Mouse (Mus musculus): ENCODE results near the gene Tnpo1. TPM values are rescaled to one million over a fixed set of nuclear protein-coding genes. Genes with fewer than 3 reads are reported as not detected.
A peak's percentile ranks its signal among the peaks of the same experiment; 100 is the strongest.

Tnpo1 gene
- polyA plus RNA-seq, 1 experiment from 2014 or later = 67.6 TPM

DNA sequence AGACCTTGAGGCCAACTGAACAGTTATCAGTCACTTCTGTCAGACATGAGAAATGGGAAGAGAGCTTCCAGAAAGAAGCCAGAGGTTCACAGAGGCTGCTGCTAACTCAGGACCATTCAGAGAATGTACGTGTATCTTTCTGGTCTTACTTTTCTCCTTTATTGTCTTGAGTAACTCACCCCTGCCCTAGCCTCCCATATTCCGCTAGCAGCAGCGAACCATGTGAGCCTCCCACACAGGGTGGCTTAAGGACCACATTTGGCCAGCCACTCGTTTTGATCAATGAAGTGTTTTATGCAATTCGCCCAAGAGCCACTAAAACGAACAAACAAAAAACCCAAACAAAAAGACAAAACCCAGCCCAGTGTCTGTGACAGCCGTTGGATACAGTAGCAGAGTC lies 25.8 kb upstream of the Tnpo1 start:
- no peaks in the 10 kb centered on the region for H3K27me3 ChIP-seq (replicated peaks)
- H3K4me1 ChIP-seq (replicated peaks) = peaks cover 4% of the 10 kb centered on the region; the same call in 1 of the 2 replicates
- H3K4me2 ChIP-seq (replicated peaks) = no peak overlapping the region
- H3K36me3 ChIP-seq = no peaks in the 10 kb centered on the region
- H3K27ac ChIP-seq = no peak overlapping the region
- no peak overlapping the region for H3K4me3 ChIP-seq (replicated peaks)
- 70% methylated on average over 7 of the region's 7 CpGs for WGBS
- H3K9ac ChIP-seq = no peak overlapping the region
- H3K9me3 ChIP-seq = no peaks in the 10 kb centered on the region
- no peak for ATAC-seq

- 33% methylated on average over 4 of the region's 4 CpGs for WGBS
- Histone ChIP-seq H3K36me3 (no peaks in the 10 kb centered on the region), H3K9me3 (no peaks in the 10 kb centered on the region)
Measured at GRCm38 (mm10) chr13:98948146-98948545, 22.0 kb upstream of the Tnpo1 start.

GRCm38 (mm10) chr13:98946434-98946833 lies 20.2 kb upstream of the Tnpo1 start:
- Histone ChIP-seq H3K4me3 (replicated peaks) (no peak overlapping the region), H3K9ac (no peak overlapping the region), H3K27me3 (replicated peaks) (no peaks in the 10 kb centered on the region), H3K4me1 (replicated peaks) (peaks cover 3% of the 10 kb centered on the region; the same call in 1 of the 2 replicates), H3K9me3 (no peaks in the 10 kb centered on the region), H3K4me2 (replicated peaks) (no peak overlapping the region), H3K36me3 (no peaks in the 10 kb centered on the region), H3K27ac (no peak overlapping the region)
- ATAC-seq = no peak
- 67% methylated on average over 7 of the region's 7 CpGs for WGBS

More at GRCm38 (mm10) chr13:98948146-98948545, 22.0 kb upstream of the Tnpo1 start:
- Histone ChIP-seq H3K9ac (no peak overlapping the region), H3K4me1 (replicated peaks) (no peaks in the 10 kb centered on the region), H3K4me3 (replicated peaks) (no peak overlapping the region), H3K27me3 (replicated peaks) (no peaks in the 10 kb centered on the region), H3K4me2 (replicated peaks) (no peak overlapping the region), H3K27ac (no peak overlapping the region)
- ATAC-seq = no peak

DNA sequence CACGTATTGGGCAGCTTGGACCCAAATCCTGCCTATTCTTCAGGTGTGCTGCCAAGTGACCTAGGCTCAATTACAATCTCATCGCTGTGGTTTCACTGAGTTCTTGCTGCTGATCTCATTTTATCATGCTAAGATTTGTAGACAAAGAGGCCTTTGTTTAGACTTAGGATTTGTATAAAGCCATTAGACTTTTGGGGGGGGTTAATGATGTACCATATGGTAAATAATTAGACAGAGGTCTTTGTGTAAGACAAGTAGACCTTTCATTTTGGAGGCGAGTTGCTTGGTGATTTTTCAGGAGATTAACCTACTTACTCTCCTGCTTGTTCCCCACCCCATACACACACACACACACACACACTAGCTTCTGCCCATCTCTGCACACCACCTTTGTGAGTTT lies 19.7 kb upstream of the Tnpo1 start:
- Histone ChIP-seq H3K36me3 (no peaks in the 10 kb centered on the region), H3K27me3 (replicated peaks) (no peaks in the 10 kb centered on the region), H3K9ac (no peak overlapping the region), H3K27ac (no peak overlapping the region), H3K4me1 (replicated peaks) (peaks cover 3% of the 10 kb centered on the region; the same call in 1 of the 2 replicates), H3K4me3 (replicated peaks) (no peak overlapping the region), H3K9me3 (no peaks in the 10 kb centered on the region), H3K4me2 (replicated peaks) (no peak overlapping the region)
- no peak for ATAC-seq
- WGBS = 38% methylated on average over 3 of the region's 3 CpGs

- Histone ChIP-seq H3K36me3 (no peaks in the 10 kb centered on the region), H3K27ac (no peak overlapping the region), H3K4me3 (replicated peaks) (no peak overlapping the region), H3K4me1 (replicated peaks) (peaks cover 3% of the 10 kb centered on the region; the same call in 1 of the 2 replicates), H3K9me3 (no peaks in the 10 kb centered on the region), H3K27me3 (replicated peaks) (no peaks in the 10 kb centered on the region), H3K4me2 (replicated peaks) (no peak overlapping the region), H3K9ac (no peak overlapping the region)
- no peak for ATAC-seq
- 80% methylated on average over 4 of the region's 4 CpGs for WGBS
Measured at GRCm38 (mm10) chr13:98945381-98945780, 19.2 kb upstream of the Tnpo1 start.

- peak overlapping the region; percentile 39 for H3K4me2 ChIP-seq (replicated peaks)
- H3K9me3 ChIP-seq = no peaks in the 10 kb centered on the region
- H3K27me3 ChIP-seq (replicated peaks) = no peaks in the 10 kb centered on the region
- 31% methylated on average over 7 of the region's 7 CpGs for WGBS
- H3K27ac ChIP-seq = no peak overlapping the region
- 0 out of 2 replicates have a peak overlapping the region, but pooled peaks have one; percentile 16 for H3K4me3 ChIP-seq (replicated peaks)
- H3K36me3 ChIP-seq = no peaks in the 10 kb centered on the region
- H3K4me1 ChIP-seq (replicated peaks) = peaks cover 3% of the 10 kb centered on the region; the same call in 1 of the 2 replicates
- H3K9ac ChIP-seq = no peak overlapping the region
- 0 out of 2 replicates have a peak, but pooled peaks have one; percentile 45 for ATAC-seq
Measured at GRCm38 (mm10) chr13:98944620-98945081, 18.5 kb upstream of the Tnpo1 start.

GRCm38 (mm10) chr13:98942360-98942759 lies 16.2 kb upstream of the Tnpo1 start:
- peak; percentile 63 for ATAC-seq
- Histone ChIP-seq H3K27me3 (replicated peaks) (no peaks in the 10 kb centered on the region), H3K9me3 (no peaks in the 10 kb centered on the region), H3K9ac (no peak overlapping the region), H3K36me3 (no peaks in the 10 kb centered on the region), H3K27ac (peak overlapping the region; percentile 70), H3K4me3 (replicated peaks) (no peak overlapping the region), H3K4me1 (replicated peaks) (peaks cover 3% of the 10 kb centered on the region; the same call in 1 of the 2 replicates), H3K4me2 (replicated peaks) (peak overlapping the region; percentile 26; the same call in 1 of the 2 replicates)
- 31% methylated on average over 6 of the region's 6 CpGs for WGBS

GRCm38 (mm10) chr13:98941829-98942343 lies 15.7 kb upstream of the Tnpo1 start:
- peak overlapping the region; percentile 33; the same call in 1 of the 2 replicates for H3K4me2 ChIP-seq (replicated peaks)
- H3K27ac ChIP-seq = peak overlapping the region; percentile 81
- H3K4me1 ChIP-seq (replicated peaks) = peaks cover 3% of the 10 kb centered on the region; the same call in 1 of the 2 replicates
- H3K9me3 ChIP-seq = no peaks in the 10 kb centered on the region
- no peaks in the 10 kb centered on the region for H3K36me3 ChIP-seq
- WGBS = 56% methylated on average over 7 of the region's 7 CpGs
- no peak overlapping the region for H3K4me3 ChIP-seq (replicated peaks)
- peak; percentile 94 for ATAC-seq
- H3K27me3 ChIP-seq (replicated peaks) = no peaks in the 10 kb centered on the region
- H3K9ac ChIP-seq = no peak overlapping the region

GRCm38 (mm10) chr13:98937108-98937507 lies 10.9 kb upstream of the Tnpo1 start:
- H3K9ac ChIP-seq = no peak overlapping the region
- ATAC-seq = no peak

DNA sequence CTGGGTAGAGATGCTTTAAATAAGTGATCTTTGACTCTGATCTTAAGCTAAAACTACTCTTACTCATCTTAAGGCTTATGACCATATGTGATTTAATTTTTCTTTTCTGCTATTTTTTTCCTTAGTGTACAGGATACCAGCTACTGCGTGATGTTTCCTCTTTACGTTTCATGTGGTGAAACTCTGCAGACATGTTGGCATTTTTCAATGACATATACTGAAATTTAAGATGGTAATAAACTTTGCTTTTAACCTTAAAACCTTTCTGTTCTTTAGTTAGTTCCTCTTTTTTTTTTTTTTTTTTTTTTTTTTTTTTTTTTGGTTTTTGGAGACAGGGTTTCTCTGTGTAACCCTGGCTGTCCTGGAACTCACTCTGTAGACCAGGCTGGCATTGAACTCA lies 2.7 kb upstream of the Tnpo1 start:
- no peak for ATAC-seq
- WGBS = 88% methylated on average over 2 of the region's 2 CpGs
- no peak overlapping the region for H3K4me3 ChIP-seq (replicated peaks)

More at GRCm38 (mm10) chr13:98937108-98937507, 10.9 kb upstream of the Tnpo1 start:
- no peaks in the 10 kb centered on the region for H3K27me3 ChIP-seq (replicated peaks)
- H3K4me1 ChIP-seq (replicated peaks) = no peaks in the 10 kb centered on the region; the same call in 1 of the 2 replicates
- no peak overlapping the region for H3K4me2 ChIP-seq (replicated peaks)
- no peak overlapping the region for H3K27ac ChIP-seq
- WGBS = 70% methylated on average over 6 of the region's 6 CpGs
- H3K4me3 ChIP-seq (replicated peaks) = no peak overlapping the region
- H3K9me3 ChIP-seq = no peaks in the 10 kb centered on the region
- no peaks in the 10 kb centered on the region for H3K36me3 ChIP-seq

GRCm38 (mm10) chr13:98926958-98927242 lies 716 bp upstream of the Tnpo1 start:
- no peak overlapping the region for H3K9ac ChIP-seq
- H3K4me2 ChIP-seq (replicated peaks) = peak overlapping the region; percentile 84
- peak overlapping the region; percentile 54; the same call in 1 of the 2 replicates for H3K27ac ChIP-seq
- no peaks in the 10 kb centered on the region for H3K27me3 ChIP-seq (replicated peaks)
- peaks cover 9% of the 10 kb centered on the region; the same call in 1 of the 2 replicates for H3K4me1 ChIP-seq (replicated peaks)
- H3K9me3 ChIP-seq = no peaks in the 10 kb centered on the region
- H3K4me3 ChIP-seq (replicated peaks) = peak overlapping the region; percentile 99
- no peak for ATAC-seq
- 0 out of 2 replicates have a peak, but pooled peaks cover 4% of the 10 kb centered on the region for H3K36me3 ChIP-seq
- 62% methylated on average over 3 of the region's 3 CpGs for WGBS

More for the DNA sequence above, 2.7 kb upstream of the Tnpo1 start:
- H3K9me3 ChIP-seq = no peaks in the 10 kb centered on the region
- no peak overlapping the region for H3K4me2 ChIP-seq (replicated peaks)
- no peaks in the 10 kb centered on the region for H3K36me3 ChIP-seq
- H3K27ac ChIP-seq = no peak overlapping the region
- H3K4me1 ChIP-seq (replicated peaks) = peaks cover 5% of the 10 kb centered on the region; the same call in 1 of the 2 replicates
- H3K9ac ChIP-seq = no peak overlapping the region
- no peaks in the 10 kb centered on the region for H3K27me3 ChIP-seq (replicated peaks)

DNA sequence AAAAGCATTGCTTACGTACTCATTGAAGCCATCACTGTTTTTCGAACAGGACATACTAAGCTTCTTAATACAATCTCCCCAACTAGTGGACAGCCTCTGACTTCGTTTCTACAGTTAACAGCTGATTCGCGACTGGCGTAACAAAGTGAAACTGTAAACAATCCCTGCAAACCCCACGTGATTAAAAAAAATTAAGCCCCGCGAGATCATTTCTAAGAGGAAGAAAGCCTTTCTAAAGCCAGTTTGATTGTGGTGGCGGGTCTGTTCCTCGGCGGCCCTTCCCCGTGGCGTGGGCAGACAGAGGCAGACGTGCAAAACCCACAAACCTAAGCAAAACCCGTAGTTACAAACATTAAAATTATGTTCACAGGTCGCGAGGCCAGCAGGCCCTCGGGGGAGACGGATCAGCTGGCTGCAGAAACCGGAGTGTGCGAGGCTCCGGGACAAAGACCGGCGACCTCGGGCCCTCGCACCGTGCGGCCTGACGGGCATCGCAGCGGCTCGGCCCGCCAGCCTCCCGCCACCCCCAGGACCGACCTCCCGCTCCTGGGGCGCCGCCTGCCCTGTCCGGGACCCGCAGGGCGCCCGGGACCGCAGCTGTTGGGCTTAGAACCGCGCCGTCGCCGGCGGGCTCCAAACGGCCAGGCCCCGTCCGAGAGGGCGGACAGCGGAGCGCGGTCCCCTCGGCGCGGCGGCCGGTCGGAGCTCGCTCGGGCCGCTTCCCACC lies 535 bp downstream of the Tnpo1 start:
- Histone ChIP-seq H3K36me3 (peaks cover 10% of the 10 kb centered on the region; the same call in 1 of the 2 replicates), H3K4me1 (replicated peaks) (peaks cover 11% of the 10 kb centered on the region; the same call in 1 of the 2 replicates), H3K4me2 (replicated peaks) (peak overlapping the region; percentile 58), H3K9me3 (no peaks in the 10 kb centered on the region), H3K27me3 (replicated peaks) (no peaks in the 10 kb centered on the region), H3K27ac (peak overlapping the region; percentile 96), H3K4me3 (replicated peaks) (peak overlapping the region; percentile 99), H3K9ac (peak overlapping the region; percentile 100)
- under 1% methylated on average over 66 of the region's 66 CpGs for WGBS
- peak; percentile 78 for ATAC-seq

Measured in intestine, embryonic 15.5 days (tissue).